Mouse (Mus musculus) left cerebral cortex, adult 8-10 months (tissue): ENCODE data around the gene Phykpl. TPM values are rescaled to one million over a fixed set of nuclear protein-coding genes. Genes with fewer than 3 reads are reported as not detected.
"Not testable (repeated sequence)": the region's sequence is repeated elsewhere in the genome, so short reads cannot be mapped to it uniquely, and the experiment has no call there.

Experiments
- DNase-seq, 2 experiments: peaks; one replicate each; pipeline ENCODE4 v3.0.0; 2022; ENCODE audit warnings: low spot score in 2 of 2
- total RNA-seq, 4 experiments: library from RNA; stranded (reverse); gene quantifications; 2 replicates each; pipeline ENCODE4 v1.2.4; 2022

Gene Phykpl
- total RNA-seq, 4 experiments from 2014 or later = 5.9 to 8.5 (median 6.5) TPM

GRCm38 (mm10) chr11:51615601-51616000, 31.0 kb downstream of the Phykpl start:
- DNase-seq = no peak

- DNase-seq = not testable (repeated sequence)
Measured at GRCm38 (mm10) chr11:51616113-51616512, 31.6 kb downstream of the Phykpl start.

GRCm38 (mm10) chr11:51617693-51618092, 33.1 kb downstream of the Phykpl start:
- DNase-seq = no peak

- no peak for DNase-seq
Measured at GRCm38 (mm10) chr11:51618894-51619408, 34.4 kb downstream of the Phykpl start.

- peak; percentile 79 to 95 for DNase-seq
Measured at GRCm38 (mm10) chr11:51619409-51620060, 35.0 kb downstream of the Phykpl start, which contains the start of gene Nhp2. Gene Nhp2 (plus strand): TSS chr11:51619735.

- DNase-seq = no peak
Measured at GRCm38 (mm10) chr11:51620084-51620483, 35.5 kb downstream of the Phykpl start.

GRCm38 (mm10) chr11:51621776-51622175, 37.2 kb downstream of the Phykpl start:
- no peak for DNase-seq

- peak in 1 of 2 experiments; percentile 92 for DNase-seq
Measured at GRCm38 (mm10) chr11:51622971-51623491, 38.5 kb downstream of the Phykpl start.

GRCm38 (mm10) chr11:51625187-51625820, 40.7 kb downstream of the Phykpl start:
- no peak for DNase-seq

GRCm38 (mm10) chr11:51627425-51627824, 42.9 kb downstream of the Phykpl start:
- peak in 1 of 2 experiments; percentile 61 for DNase-seq

GRCm38 (mm10) chr11:51627907-51628306, 43.4 kb downstream of the Phykpl start:
- no peak for DNase-seq

GRCm38 (mm10) chr11:51629651-51630314, 45.2 kb downstream of the Phykpl start:
- peak in 1 of 2 experiments; percentile 81 for DNase-seq

GRCm38 (mm10) chr11:51632130-51632753, 47.7 kb downstream of the Phykpl start:
- no peak for DNase-seq

- DNase-seq = not testable (repeated sequence)
Measured at GRCm38 (mm10) chr11:51633200-51633599, 48.6 kb downstream of the Phykpl start.

GRCm38 (mm10) chr11:51633721-51634120, 49.2 kb downstream of the Phykpl start:
- DNase-seq = no peak

- no peak for DNase-seq
Measured at GRCm38 (mm10) chr11:51635127-51635524, 50.6 kb downstream of the Phykpl start.

- peak; percentile 92 to 94 for DNase-seq
Measured at GRCm38 (mm10) chr11:51635525-51636322, 51.2 kb downstream of the Phykpl start, which contains the start of gene Rmnd5b. Gene Rmnd5b (minus strand): TSS chr11:51635896.

- no peak for DNase-seq
Measured at GRCm38 (mm10) chr11:51636323-51636684, 51.7 kb downstream of the Phykpl start.

GRCm38 (mm10) chr11:51637971-51638414, 53.4 kb downstream of the Phykpl start:
- DNase-seq = no peak

- no peak for DNase-seq
Measured at GRCm38 (mm10) chr11:51638497-51638896, 53.9 kb downstream of the Phykpl start.
